Mouse (Mus musculus): ENCODE measurements at regions not wholly inside any gene's neighbourhood (a gene's known extent, or its start where the extent isn't known, plus 50 kb on each side); places are given as distances from the start of the nearest gene placed in this dataset.
A peak's percentile ranks its signal among the peaks of the same experiment; 100 is the strongest.

DNA sequence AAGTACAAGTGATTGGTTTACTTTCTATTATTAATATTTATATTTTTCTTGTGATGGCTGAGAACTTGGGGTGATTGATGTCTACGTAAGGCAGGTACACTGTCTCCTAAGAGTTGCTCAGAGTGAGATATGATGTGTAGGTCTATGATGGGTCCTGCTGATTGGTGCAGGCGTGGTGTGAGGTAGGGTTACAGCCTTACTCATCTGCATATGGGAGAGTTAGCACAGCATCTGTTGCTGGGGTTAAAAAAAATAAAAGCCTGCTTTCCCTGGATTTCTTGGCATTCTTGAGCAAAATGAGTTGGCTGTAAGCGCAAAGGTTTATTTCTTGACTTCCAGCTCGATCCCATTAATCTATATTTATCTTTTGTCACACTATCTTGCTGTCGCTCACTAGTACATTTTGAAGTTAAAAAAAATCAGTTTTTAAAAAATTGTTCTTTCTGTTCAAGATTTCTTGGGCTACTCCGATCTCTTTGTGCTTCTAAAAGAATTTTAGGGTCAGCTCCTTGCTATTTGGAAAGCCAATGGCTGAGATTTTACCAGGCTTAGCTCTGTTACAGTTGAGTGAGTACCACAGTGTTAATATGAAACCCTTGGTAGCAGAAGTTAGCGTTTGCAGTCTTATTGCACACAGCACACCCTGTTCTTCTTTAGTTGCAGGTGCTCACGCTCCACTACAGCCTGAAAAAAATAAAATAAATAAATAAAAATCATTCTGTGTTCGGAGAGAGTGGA is 482.0 kb downstream of the Plekhb2 start:
- DNase-seq (ENCODE audit: low spot score) = no peak

DNA sequence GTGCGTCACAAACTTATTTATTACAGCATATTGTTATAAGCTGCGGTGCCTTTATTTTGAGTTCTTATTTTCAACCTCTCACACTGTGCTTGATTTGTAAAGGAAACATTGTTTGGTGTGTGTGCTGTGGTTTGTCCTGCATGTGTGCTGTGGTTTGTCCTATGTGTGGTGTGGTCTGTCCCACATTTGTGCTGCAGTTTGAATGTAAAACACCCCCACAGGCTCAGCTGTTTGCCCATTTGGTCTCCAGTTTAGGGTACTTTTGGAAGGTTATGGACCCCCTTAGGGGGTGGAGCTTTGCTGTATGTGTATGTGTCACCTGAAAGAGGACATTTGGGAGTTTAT is 482.5 kb downstream of the Plekhb2 start:
- no peak for DNase-seq (ENCODE audit: low spot score)

GRCm38 (mm10) chr1:35337647-35338046 is 487.9 kb downstream of the Plekhb2 start:
- DNase-seq (ENCODE audit: low spot score) = no peak

GRCm38 (mm10) chr1:35338184-35338583 is 488.4 kb downstream of the Plekhb2 start:
- DNase-seq (ENCODE audit: low spot score) = no peak

GRCm38 (mm10) chr1:35344539-35344938 is 494.8 kb downstream of the Plekhb2 start:
- DNase-seq (ENCODE audit: low spot score) = no peak

DNA sequence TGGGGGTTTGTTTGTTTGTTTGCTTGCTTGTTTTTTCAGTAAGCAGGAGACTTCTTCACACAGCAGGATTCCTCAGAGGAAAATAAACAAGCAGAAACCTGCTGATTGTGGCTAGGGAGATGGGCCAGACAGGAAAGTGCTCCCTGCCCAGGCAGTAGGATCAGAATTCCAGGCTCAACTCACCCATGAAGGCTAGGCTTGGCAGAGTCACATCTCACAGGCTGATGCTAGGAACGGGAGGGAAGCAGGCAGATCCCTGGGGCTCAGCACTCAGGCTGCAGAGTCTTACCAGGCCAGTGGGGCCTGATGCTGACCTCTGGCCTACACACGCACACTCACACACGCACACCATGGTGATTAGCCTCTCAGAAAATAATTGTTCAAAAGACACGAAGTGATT is 498.5 kb downstream of the Plekhb2 start:
- DNase-seq (ENCODE audit: low spot score) = no peak

- DNase-seq (ENCODE audit: low spot score) = no peak
Observed at GRCm38 (mm10) chr1:35358981-35359380, 509.2 kb downstream of the Plekhb2 start.

DNA sequence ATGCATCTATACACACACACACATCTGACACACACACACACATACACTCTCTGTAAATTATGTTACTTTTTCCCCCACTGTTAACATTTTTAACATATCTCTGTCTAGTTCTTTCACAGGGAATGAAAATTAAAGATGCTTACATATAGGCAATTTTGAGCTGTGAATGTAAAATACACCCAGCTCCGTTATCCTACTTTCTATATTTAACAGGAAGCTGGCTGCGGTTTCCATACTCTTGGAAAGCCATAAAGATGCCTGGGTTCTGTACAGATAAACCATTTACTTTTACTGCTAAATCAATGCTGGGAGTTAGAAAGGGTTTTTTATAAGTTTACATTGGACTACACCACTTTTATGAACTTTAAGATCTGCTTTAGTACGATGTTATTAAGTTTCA is 511.7 kb downstream of the Plekhb2 start:
- no peak for DNase-seq (ENCODE audit: low spot score)

DNA sequence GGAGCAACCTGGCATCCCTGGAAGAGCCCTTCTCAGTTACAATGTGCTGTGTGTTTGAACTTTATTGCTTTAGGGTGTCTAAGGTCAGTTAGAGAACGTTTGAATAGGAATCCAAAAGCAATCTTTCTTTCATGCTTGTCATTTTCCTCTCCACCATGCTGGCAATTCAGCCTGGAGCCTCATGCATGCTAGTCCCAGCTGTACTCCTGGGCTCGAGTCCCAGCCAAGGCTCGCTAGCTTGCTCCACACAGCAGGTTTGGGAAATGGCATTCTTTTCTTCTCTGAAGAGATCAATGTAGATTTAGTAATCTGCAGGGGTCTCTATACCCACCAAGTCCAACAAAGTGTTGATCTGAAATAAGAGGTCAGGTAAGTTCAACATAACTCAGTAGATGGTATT is 513.1 kb downstream of the Plekhb2 start:
- no peak for DNase-seq (ENCODE audit: low spot score)

DNA sequence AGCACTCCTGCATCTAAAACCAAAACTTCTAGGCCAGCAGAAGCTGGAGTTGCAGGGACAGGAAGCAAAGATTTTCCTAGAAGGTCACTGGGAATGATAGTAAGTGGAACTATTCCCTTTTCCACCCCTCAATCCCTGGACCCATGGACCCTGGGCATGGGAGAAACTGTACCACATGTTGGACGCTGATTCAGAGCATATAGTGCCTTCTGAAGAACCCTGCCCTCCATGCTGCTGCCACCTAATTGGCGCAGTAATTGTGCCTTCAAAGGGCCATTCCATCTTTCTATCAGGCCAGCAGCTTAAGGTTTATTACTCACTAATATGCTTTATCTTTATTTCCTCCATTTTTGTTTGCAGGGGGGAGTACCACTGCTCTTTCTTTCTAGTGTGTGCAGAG is 516.8 kb downstream of the Plekhb2 start:
- DNase-seq (ENCODE audit: low spot score) = no peak

- DNase-seq (ENCODE audit: low spot score) = no peak
Observed at GRCm38 (mm10) chr1:35372751-35373150, 523.0 kb downstream of the Plekhb2 start.

DNA sequence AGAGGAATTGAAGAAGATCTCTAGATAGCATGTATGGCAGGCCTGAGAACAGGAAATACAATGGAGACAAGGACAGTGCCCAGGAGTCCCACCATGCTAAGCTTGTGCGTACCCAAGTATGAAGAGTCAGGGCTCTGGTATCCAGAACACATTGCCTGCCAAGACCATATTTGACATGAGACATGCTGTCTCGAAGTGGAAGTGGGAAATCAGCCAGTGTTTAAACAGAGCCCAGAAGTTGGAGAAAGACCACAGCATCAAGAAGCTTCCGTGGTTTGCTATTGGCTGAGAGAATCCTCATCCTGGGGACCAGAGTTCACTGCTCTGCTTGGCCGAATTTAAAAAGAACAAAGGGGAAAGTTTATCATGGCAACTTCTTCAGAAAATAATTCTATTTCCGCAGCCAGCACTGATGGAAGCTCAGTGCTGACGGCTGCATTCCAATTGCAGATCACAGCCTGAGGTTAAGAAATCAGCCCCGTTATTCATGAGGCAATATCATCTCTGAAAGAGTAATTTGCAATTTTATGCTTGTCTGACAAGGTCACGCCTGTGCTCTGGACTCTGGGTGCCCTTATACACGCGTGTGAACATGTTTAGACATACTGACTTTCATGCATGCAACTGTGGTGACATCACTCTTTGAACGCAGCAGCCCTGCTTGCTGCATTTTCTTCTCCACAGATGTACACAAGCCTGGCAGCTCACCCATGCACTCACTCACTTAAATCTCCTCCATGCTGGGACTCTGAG is 531.0 kb downstream of the Plekhb2 start:
- DNase-seq (ENCODE audit: low spot score) = no peak

GRCm38 (mm10) chr1:35385430-35385829 is 535.7 kb downstream of the Plekhb2 start:
- DNase-seq (ENCODE audit: low spot score) = peak; percentile 23

DNA sequence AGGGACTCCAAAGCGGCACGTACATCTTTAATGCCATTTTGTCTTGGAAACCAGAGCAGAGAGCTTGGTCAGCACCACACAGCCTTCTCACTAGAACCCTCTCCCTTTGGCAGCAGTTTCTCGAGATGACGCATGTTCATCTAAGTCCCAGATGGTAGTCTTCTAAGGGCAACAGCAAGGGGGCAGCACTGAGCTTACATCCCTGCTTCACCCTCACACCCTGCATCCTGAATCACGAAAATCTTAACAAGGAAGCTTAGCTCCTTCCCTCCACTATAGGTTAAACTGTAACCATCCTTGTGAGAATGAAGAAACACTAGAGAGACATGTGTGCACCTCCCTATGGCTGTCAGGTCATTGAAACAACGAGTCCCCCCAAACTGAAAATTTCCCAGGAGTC is 538.4 kb downstream of the Plekhb2 start:
- no peak for DNase-seq (ENCODE audit: low spot score)

GRCm38 (mm10) chr1:35390371-35390770 is 540.6 kb downstream of the Plekhb2 start:
- no peak for DNase-seq (ENCODE audit: low spot score)

- no peak for DNase-seq (ENCODE audit: low spot score)
Observed at GRCm38 (mm10) chr1:35390858-35391586, 541.2 kb downstream of the Plekhb2 start.

DNA sequence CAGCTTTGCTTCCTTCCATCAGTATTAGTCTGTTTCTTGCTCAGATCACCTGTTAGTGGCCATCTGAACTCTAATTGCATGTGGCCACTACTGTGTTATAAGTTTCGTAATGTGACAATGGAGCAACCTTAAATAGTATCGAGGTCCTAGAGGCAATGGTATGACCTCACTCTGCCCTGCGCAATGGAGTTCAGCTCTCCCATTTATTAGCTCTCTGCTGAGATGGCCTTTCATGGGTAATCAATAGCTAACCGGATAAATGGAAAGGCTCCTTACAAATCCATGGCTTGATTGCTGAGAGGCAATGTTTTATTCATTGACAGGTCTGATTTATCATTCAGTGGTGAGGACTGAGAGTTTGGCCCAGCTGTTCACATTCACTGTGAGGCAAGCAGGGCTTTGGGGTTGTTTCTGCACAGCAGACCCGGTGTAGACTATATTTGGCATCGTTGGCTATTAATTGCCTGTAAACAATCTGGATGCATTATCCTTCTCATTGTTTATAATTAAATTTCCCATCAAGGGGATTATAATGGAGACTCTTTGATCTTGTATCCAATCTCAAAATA is 543.9 kb downstream of the Plekhb2 start:
- no peak for DNase-seq (ENCODE audit: low spot score)

DNA sequence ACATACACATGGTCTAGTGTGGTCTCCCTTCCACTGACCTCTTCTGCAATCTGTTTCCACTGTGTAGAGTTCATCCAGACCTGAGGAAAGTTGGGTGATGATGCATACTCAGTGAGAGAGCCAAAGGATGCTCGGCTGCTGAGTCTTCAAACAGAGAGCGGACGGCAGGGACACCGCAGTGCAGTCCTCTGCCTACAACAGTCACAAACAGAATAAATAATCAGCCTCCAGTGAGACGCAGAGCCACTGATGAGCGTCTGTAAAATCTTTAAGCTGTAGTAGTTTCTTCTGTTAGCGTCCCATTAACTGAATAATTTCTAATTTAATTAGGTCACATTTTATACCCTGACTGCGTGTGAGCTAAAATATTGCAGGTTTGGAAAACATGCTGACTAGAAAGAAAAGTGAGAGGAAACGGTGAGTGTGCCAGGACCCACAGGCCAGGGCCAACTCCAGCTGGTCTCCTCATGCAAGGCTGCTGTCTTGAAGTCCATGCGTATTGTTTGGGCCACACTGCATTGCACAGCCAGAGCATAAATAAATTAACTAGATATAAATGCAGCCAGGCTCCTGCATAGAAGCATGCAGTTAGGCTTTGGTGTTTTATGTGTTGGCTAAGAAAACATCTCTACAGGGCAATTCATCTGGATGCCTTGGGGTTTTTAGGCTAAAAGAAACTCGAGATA is 551.0 kb downstream of the Plekhb2 start:
- no peak for DNase-seq (ENCODE audit: low spot score)

DNA sequence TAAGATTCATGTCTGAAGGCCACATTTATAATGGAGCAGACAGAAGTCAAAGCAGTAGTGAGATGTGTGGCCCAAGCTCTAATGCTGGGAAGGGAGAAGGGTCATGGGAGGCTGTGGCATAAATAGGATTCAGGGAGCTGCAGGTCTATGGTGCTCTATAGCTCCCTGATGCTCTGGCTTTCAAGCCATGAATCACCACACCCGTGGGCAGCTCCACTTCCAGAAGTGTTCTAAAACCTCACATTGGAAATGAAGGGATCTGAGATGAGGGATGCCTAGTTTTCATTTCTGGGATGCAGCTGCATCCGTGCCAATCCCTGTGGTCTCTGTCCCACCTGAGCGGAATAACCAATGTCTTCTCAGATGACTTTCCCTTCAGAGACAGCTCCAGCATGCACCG is 553.2 kb downstream of the Plekhb2 start:
- DNase-seq (ENCODE audit: low spot score) = no peak

DNA sequence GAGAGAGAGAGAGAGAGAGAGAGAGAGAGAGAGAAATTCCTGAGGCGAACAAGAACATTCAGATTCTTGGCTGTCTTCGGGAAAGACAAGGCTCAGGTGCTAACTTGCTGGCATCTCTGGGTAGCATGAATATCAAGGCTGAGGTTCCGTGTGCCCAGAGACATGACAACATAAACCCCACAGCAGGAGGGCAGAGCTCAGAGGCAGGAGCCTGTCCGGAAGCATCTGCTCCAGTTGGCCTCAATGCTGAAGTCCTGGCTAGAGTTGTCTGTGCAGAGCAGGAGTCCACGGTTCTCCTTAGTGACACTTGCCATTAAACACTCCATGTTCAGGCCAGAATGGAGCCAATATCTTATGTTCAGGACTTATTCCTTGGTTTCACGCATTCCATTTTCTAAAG is 555.6 kb downstream of the Plekhb2 start:
- DNase-seq (ENCODE audit: low spot score) = no peak

GRCm38 (mm10) chr1:35415646-35416045 is 565.9 kb downstream of the Plekhb2 start:
- DNase-seq (ENCODE audit: low spot score) = no peak
